Mouse (Mus musculus) small intestine, adult 2 months (tissue): Measurements from ENCODE around the gene Eif2s1. TPM values are rescaled to one million over a fixed set of nuclear protein-coding genes. Genes with fewer than 3 reads are reported as not detected.
A peak's percentile ranks its signal among the peaks of the same experiment; 100 is the strongest.

Experiments used
- H3K27ac ChIP-seq: fragments of 200-500 bp; 2 replicates; pipeline ENCODE4 v1.5.1; 2012; ENCODE audit warnings: low read depth, low read length, control low read depth, inconsistent platforms; ENCODE audit not compliant: insufficient read depth
- H3K27me3 ChIP-seq: fragments of 200-500 bp; 2 replicates; pipeline ENCODE4 v1.6.1; 2012; ENCODE audit warnings: mild to moderate bottlenecking, moderate library complexity, low read length, inconsistent platforms; ENCODE audit not compliant: control insufficient read depth, insufficient read depth
- H3K36me3 ChIP-seq: fragments of 200-500 bp; 2 replicates; pipeline ENCODE4 v1.6.1; 2012; ENCODE audit warnings: mild to moderate bottlenecking, low read length, control low read depth, inconsistent platforms; ENCODE audit not compliant: control insufficient read depth, insufficient read depth
- H3K4me1 ChIP-seq: fragments of 200-500 bp; 2 replicates; pipeline ENCODE4 v1.6.1; 2012; ENCODE audit warnings: low read length, inconsistent platforms, mixed read lengths; ENCODE audit not compliant: control insufficient read depth, insufficient read depth, insufficient read length
- H3K4me3 ChIP-seq: fragments of 200-500 bp; 2 replicates; pipeline ENCODE4 v1.5.1; 2012; ENCODE audit warnings: low read depth, mild to moderate bottlenecking, control low read depth, inconsistent platforms, low read length, moderate library complexity
- CTCF ChIP-seq: fragments of 200-500 bp; IDR thresholded peaks from 2 replicates; pipeline ENCODE4 v1.5.1; 2012; ENCODE audit warnings: low read depth, mild to moderate bottlenecking, control low read depth, inconsistent platforms, low read length, moderate library complexity, mixed read lengths; ENCODE audit not compliant: insufficient replicate concordance, insufficient read length; ENCODE audit errors: extremely low read depth
- POLR2A ChIP-seq: fragments of 200-500 bp; IDR thresholded peaks from 2 replicates; pipeline ENCODE4 v1.6.1; 2012; ENCODE audit warnings: low read depth, mild to moderate bottlenecking, control low read depth, inconsistent platforms, low read length, moderate library complexity
- WGBS: fragments of 180-500 bp; shearing (Covaris S2); methylation state at CpG from one replicate; pipeline ENCODE4 v1.1.7; 2018; 5-methylcytosine and 5-hydroxymethylcytosine counted together
- polyA plus RNA-seq: library from polyadenylated mRNA; depleted of rRNA; stranded (reverse); fragments of >200 nt; gene quantifications from 2 replicates; pipeline ENCODE4 v1.2.3, GENCODE M21; 2012

Gene Eif2s1
- polyA plus RNA-seq, 1 experiment: 2.0 TPM

- H3K27me3 ChIP-seq: no peaks in the 10 kb centered on the region
- H3K4me1 ChIP-seq: peaks cover 3% of the 10 kb centered on the region; the same call in 1 of the 2 replicates
- H3K4me3 ChIP-seq: no peak overlapping the region
- H3K27ac ChIP-seq: no peak overlapping the region
- H3K36me3 ChIP-seq: peaks cover 4% of the 10 kb centered on the region
- TF ChIP-seq CTCF (no peak), POLR2A (no peak)
- 87% methylated on average over 4 of the region's 4 CpGs for WGBS
Measured at GRCm38 (mm10) chr12:78903313-78903712, 41.7 kb downstream of the Eif2s1 start.

- H3K27ac ChIP-seq: no peak overlapping the region
- peaks cover 3% of the 10 kb centered on the region; the same call in 1 of the 2 replicates for H3K4me1 ChIP-seq
- H3K36me3 ChIP-seq: peaks cover 4% of the 10 kb centered on the region
- WGBS: 90% methylated on average over 6 of the region's 7 CpGs
- no peak for TF ChIP-seq POLR2A
- no peak for TF ChIP-seq CTCF
- no peak overlapping the region for H3K4me3 ChIP-seq
- H3K27me3 ChIP-seq: no peaks in the 10 kb centered on the region
Measured at GRCm38 (mm10) chr12:78904499-78904898, 42.9 kb downstream of the Eif2s1 start.

GRCm38 (mm10) chr12:78906707-78907162 lies 45.1 kb downstream of the Eif2s1 start, which contains the start of gene Plek2:
Gene Plek2 (minus strand): TSS chr12:78906964.
- peak within 1 kb of the TSS; percentile 21; the same call in 1 of the 2 replicates for H3K27ac ChIP-seq
- peaks cover 15% of the 10 kb centered on the region for H3K4me1 ChIP-seq
- no peaks in the 10 kb centered on the region for H3K36me3 ChIP-seq
- H3K27me3 ChIP-seq: 0 out of 2 replicates have a peak, but pooled peaks cover 3% of the 10 kb centered on the region
- TF ChIP-seq POLR2A (0 out of 2 replicates have a peak, but pooled peaks have one; percentile 44), CTCF (0 out of 2 replicates have a peak, but pooled peaks have one; percentile 20)
- peak within 1 kb of the TSS; percentile 68 for H3K4me3 ChIP-seq
- WGBS: 2% methylated on average over 38 of the region's 38 CpGs

- Histone ChIP-seq H3K4me3 (no peak overlapping the region), H3K27me3 (0 out of 2 replicates have a peak, but pooled peaks cover 3% of the 10 kb centered on the region), H3K27ac (0 out of 2 replicates have a peak overlapping the region, but pooled peaks have one; percentile 21), H3K36me3 (no peaks in the 10 kb centered on the region), H3K4me1 (peaks cover 20% of the 10 kb centered on the region)
- TF ChIP-seq POLR2A (no peak), CTCF (no peak)
- WGBS: 79% methylated on average over 6 of the region's 6 CpGs
Measured at GRCm38 (mm10) chr12:78908081-78908605, 46.5 kb downstream of the Eif2s1 start.

- 0 out of 2 replicates have a peak, but pooled peaks cover 3% of the 10 kb centered on the region for H3K27me3 ChIP-seq
- peak overlapping the region; percentile 73 for H3K27ac ChIP-seq
- WGBS: 18% methylated on average over 16 of the region's 16 CpGs
- H3K4me3 ChIP-seq: peak overlapping the region; percentile 57
- H3K4me1 ChIP-seq: peaks cover 30% of the 10 kb centered on the region
- no peaks in the 10 kb centered on the region for H3K36me3 ChIP-seq
- TF ChIP-seq CTCF (peak; percentile 7; the same call in 1 of the 2 replicates), POLR2A (no peak)
Measured at GRCm38 (mm10) chr12:78910684-78911461, 49.3 kb downstream of the Eif2s1 start.

GRCm38 (mm10) chr12:78911707-78912417 lies 50.2 kb downstream of the Eif2s1 start:
- TF ChIP-seq POLR2A (peak; percentile 76), CTCF (no peak)
- Histone ChIP-seq H3K27ac (peak overlapping the region; percentile 73), H3K36me3 (no peaks in the 10 kb centered on the region), H3K27me3 (0 out of 2 replicates have a peak, but pooled peaks cover 3% of the 10 kb centered on the region), H3K4me3 (peak overlapping the region; percentile 57), H3K4me1 (peaks cover 30% of the 10 kb centered on the region)
- 3% methylated on average over 37 of the region's 37 CpGs for WGBS
